Mouse (Mus musculus) layer of hippocampus, postnatal 14 days (tissue): ENCODE data around the gene Kdelr3. TPM values are rescaled to one million over a fixed set of nuclear protein-coding genes. Genes with fewer than 3 reads are reported as not detected.

Experiments
- DNase-seq, 2 experiments: peaks; one replicate each; pipeline ENCODE4 v3.0.0; 2021 to 2022; ENCODE audit warnings: low spot score in 2 of 2, mixed read lengths in 1 of 2
- total RNA-seq, 2 experiments: library from RNA; stranded (reverse); gene quantifications; 2 replicates each; pipeline ENCODE4 v1.2.3; 2021

Gene Kdelr3
- total RNA-seq, 2 experiments from 2014 or later, result 1.4 to 1.8 TPM

DNA sequence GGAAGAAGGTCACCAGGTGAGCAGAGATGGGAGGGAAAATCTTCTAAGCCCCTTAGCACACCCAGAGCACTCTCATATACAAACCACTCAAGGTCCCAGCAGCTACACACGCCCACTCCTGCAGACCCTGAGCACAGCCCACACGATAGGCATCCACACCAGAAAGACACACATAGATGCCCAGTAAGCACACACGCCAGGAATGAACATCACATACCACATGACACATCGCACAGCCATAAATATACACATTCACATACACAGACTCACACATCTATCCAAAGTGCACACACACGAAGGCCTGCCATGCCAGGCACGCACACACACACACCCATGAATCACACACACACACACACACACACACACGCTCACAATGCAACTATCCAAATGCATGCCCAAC, 5.8 kb upstream of the Kdelr3 start:
- no peak for DNase-seq

DNA sequence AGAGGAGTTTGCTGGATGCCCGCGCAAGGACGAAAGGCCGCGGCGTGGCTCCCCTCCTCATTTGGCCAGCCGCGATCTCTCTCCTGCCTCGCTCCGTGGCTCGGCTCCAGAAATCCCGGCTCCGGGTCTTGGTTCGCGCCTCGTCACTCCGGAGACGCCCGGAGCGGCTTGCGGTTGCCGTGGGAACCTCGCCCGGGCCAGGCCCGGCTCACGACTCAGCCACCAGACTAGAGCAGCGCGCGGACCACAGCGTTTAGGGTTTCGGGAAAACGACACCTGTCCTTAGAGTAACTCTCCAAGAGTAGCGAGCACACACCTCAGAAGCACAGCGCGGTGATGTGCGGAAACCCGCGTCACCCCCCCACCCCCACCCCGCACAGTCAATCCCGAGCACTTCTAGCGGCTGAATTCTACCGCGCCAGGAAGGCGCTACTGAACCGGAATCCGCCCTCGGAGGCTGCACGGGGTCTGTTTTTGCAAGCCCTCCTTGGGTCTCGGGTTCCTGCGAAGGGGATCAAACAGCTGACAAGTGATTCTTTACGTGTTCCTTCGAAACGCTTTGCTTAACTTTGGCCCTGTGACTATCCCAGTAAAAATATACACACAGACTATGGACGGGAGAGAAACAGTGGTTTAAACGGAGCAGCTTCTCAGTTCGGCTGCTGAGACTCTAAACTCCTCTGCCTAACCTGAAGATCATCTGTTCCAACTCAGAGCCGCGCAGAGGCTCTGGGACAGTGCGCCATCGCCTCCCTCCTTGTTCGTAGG, 4.5 kb upstream of the Kdelr3 start:
- DNase-seq, result peak; percentile 86 to 88

GRCm38 (mm10) chr15:79513940-79514339, 2.3 kb upstream of the Kdelr3 start:
- DNase-seq, result no peak

GRCm38 (mm10) chr15:79517710-79518109, 1.5 kb downstream of the Kdelr3 start:
- DNase-seq, result no peak

GRCm38 (mm10) chr15:79518571-79518970, 2.4 kb downstream of the Kdelr3 start:
- no peak for DNase-seq

DNA sequence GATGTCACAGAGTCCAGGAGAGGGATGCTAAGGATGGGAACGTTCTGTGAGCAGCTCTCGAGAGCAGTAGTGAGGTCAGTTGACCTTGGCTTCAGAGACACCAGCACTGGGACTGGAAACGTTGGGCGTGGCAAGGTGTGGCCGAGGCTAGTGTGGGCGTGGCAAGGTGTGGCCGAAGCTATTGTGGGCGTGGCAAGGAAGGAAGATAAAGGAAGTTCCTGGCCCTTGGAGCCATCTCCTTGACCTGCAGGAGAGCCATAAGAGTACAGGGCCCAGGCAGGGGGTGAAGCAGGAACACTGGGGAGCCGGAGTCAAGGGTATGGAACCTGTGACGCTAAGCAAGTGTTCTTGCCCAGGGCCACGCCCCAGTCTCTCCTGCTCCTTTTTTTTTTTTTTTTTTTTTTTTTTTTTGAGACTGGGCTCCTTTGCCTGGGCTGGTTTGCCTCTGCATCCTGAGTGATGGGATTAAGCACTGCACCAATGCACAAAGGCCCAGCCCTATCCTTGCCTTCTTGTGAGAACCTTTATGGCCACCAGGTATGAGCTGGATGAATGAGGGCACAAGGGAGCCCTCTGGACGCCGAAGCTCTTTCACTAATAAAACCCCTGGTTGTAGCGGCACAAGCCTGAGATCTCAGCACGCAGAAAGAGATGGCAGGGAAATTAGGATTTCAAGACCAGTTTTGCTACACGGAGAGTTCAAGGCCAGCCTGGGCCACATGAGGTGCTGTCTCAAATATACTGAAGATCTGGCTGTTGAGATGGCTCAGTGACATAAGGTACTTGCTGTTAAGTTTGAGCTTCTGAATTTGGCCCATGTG, 3.4 kb downstream of the Kdelr3 start:
- no peak for DNase-seq

- DNase-seq, result no peak
Observed at GRCm38 (mm10) chr15:79525564-79525963, 9.4 kb downstream of the Kdelr3 start.

GRCm38 (mm10) chr15:79525979-79526768, 10.0 kb downstream of the Kdelr3 start:
- DNase-seq, result no peak

GRCm38 (mm10) chr15:79527192-79527591, 11.0 kb downstream of the Kdelr3 start:
- DNase-seq, result no peak

DNA sequence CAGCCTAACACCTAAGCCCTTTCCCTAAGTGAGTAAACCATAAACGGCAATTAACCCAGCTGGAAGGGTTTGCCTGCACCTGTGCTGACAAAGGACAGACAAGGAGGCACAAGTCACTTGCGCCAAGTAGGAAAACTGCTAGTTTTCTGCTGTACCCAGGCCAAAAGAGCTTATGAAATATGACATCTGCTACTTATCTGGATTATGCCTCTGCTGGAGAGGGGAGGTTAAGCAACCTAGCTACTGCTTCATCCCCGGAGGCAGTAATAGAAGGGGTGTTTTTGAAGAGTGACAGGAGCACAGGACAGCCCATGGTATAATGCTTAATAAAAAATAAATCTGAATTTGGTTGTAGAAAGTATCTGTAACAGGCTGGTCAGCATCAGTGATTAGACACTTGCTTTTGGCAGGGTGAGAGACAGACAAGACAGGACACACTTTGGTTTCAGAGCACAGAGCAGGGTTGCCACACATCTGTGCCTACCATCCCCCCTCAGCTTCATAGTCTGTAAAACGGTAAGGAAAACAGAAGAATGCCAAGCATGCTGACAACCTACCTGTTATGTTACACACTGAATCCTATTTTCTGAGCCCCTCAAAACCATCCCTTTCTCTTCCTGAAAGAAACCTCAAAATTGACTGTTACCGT, 11.9 kb downstream of the Kdelr3 start:
- DNase-seq, result no peak

GRCm38 (mm10) chr15:79529935-79530334, 13.7 kb downstream of the Kdelr3 start:
- DNase-seq, result no peak

DNA sequence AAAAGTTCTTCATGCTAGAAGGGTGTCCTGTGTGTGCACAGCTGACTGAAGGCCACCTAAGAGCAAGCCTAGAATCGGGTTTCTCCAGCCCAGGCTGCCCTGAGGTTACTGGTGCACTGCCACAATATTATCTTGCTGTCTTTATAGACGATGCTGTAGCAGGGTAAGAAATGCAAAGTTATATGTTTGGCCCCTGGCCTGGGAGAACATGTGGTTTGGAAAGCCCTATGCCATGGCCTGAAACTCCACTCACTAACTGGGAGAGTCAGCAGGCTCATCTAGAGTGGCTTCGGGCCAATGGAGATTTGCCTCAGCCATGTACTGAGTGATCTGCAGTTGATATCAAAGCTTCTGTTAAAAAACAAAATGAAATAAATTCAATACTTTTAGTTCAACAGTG, 17.6 kb downstream of the Kdelr3 start:
- no peak for DNase-seq

GRCm38 (mm10) chr15:79543968-79544367, 27.8 kb downstream of the Kdelr3 start:
- DNase-seq, result no peak

DNA sequence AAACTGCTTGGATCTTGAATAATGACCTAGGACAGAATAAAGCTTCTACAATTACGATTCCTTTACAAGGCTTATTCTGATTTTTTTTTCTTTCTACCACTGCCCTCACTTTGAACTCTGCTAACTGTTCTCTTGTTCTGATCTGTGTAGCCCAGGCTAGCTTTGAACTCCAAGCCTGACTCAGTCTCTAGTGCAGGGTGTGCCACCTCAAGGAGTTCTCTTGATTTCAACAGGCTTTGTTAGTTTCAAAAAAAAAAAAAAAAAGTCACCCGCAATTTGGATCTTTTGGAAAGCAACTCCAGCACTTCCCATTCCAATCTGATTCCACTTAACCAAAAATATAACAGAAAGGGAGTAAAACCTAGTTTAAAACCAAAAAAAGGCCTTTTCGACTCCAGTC, 29.3 kb downstream of the Kdelr3 start:
- DNase-seq, result no peak

GRCm38 (mm10) chr15:79545921-79546399, 29.7 kb downstream of the Kdelr3 start:
- peak in 1 of 2 experiments; percentile 46 for DNase-seq

DNA sequence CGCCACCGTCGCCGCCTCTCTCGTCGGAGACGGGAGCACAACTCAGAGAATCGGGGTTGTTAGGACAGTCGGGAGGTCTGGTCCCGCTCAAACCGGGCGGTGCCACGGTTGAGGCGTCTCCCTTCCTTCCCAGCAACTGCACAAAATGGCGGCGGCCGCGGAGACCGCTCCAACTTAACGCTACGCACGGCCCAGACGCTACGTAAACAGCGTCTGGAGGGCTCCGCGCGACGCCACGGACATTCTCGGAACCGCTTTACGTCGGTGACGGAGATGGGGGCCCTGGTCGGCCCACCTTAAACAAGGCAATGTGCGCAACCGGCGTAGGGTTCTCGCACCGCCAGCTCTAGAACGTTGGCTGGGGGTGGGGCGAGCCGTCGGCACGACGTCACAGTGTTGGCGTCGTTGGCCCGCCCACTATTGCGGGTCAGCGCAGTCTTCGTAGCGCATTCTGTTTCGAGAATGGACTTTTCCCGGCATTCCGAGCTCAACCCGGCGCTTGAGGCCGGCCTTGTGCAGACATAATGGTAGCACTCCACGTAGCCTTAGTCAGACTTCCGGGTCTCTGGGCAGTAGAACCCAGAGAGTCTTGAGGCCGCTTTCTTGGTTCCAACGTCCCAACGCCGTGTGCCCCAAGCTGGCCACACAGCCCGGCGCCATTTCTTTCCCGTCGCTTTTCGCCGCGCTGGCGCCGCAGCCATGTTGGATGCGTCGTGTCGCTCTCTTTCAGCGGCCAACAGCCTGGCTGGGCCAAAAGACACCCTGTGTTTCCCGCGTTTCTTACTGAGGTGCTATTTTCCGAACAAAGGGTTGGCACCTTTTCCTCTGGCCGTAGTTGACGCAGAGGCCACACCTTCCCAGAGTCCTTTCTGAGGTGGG, 30.4 kb downstream of the Kdelr3 start, which contains the start of gene Ddx17:
Ddx17 (minus strand) TSS at position 332 of the 879 bp plus-strand sequence.
- DNase-seq, result peak; percentile 99 to 100

DNA sequence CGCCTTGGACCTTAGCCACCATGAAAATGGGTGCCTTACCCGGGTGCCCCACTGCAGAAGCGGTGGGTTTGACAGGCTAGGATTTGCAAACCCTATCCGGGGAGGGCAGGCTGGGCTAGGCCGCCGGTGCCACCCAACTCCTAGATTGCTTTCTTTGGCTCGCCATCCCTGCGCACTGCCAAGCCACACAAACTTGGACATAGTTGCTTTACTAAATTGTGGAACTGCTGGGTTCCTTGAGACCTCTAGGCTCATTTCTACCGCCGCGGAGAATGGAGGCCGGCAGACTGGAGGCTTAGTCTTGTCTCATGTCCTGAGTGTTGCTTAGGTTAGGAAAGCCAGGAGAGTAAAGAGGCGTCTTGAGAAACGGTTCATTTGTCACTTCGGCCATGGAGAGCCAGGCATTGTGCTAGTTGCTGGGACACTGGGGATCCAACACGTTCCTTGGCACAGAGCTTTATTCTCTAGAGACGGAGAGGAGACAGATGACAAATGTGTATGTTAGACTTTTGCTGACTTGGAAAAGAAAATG, 31.1 kb downstream of the Kdelr3 start:
- no peak for DNase-seq

GRCm38 (mm10) chr15:79548226-79548625, 32.0 kb downstream of the Kdelr3 start:
- DNase-seq, result no peak

GRCm38 (mm10) chr15:79552566-79552965, 36.4 kb downstream of the Kdelr3 start:
- DNase-seq, result no peak

DNA sequence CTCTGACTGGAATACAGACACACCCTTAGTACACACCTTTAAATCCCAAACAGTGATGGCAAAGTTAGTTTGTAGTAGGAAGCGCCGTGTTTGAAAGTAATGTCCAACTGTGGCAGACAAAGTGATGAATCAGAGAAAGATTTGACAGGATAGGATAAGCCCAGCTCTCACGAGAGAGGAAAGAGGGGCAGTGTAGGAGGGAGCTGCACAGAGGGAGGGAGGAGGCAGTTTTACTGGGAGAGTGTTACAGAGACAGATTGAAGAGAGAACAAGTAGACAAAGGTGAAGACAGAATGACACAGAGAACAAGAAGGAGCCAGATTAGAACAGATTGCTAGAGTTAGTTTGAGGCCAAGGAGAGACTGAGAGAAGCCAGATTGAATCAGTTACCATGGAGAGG, 43.4 kb downstream of the Kdelr3 start:
- no peak for DNase-seq
